Mouse (Mus musculus): ENCODE data around the gene Apobec4. TPM values are rescaled to one million over a fixed set of nuclear protein-coding genes. Genes with fewer than 3 reads are reported as not detected.
A peak's percentile ranks its signal among the peaks of the same experiment; 100 is the strongest.
"Not testable (repeated sequence)": the region's sequence is repeated elsewhere in the genome, so short reads cannot be mapped to it uniquely, and the experiment has no call there.

Apobec4 gene
- polyA plus RNA-seq, 1 experiment, result not detected

GRCm38 (mm10) chr1:152767749-152768488, 17.6 kb downstream of the Apobec4 start:
- H3K4me1 ChIP-seq (ENCODE audit: control insufficient read depth, insufficient read depth, low read length), result no peaks in the 10 kb centered on the region
- H3K27me3 ChIP-seq (ENCODE audit: control insufficient read depth, insufficient read depth, low read length, poor library complexity, severe bottlenecking), result peaks cover 4% of the 10 kb centered on the region; the same call in 1 of the 2 replicates
- no peak overlapping the region for H3K4me3 ChIP-seq (ENCODE audit: low read depth, low read length)
- H3K9ac ChIP-seq (ENCODE audit: low read depth, poor library complexity, severe bottlenecking), result no peak overlapping the region
- TF ChIP-seq EP300 (IDR thresholded peaks at IDR 0.05; ENCODE audit: insufficient read depth, low read depth, low read length) (no peak), POLR2A (IDR thresholded peaks at IDR 0.05; ENCODE audit: insufficient read depth, low read length) (no peak), CTCF (IDR thresholded peaks at IDR 0.05; ENCODE audit: low read depth, low read length) (peak; percentile 3)
- H3K9me3 ChIP-seq (replicated peaks; ENCODE audit: control insufficient read depth, insufficient read depth, low read length, poor library complexity, severe bottlenecking), result no peaks in the 10 kb centered on the region
- H3K27ac ChIP-seq (ENCODE audit: insufficient read depth, low read length), result no peak overlapping the region
- H3K36me3 ChIP-seq (ENCODE audit: control insufficient read depth, insufficient read depth, low read length, poor library complexity, severe bottlenecking), result peaks cover 37% of the 10 kb centered on the region

- peaks cover 49% of the 10 kb centered on the region for H3K36me3 ChIP-seq (ENCODE audit: control insufficient read depth, insufficient read depth, low read length, poor library complexity, severe bottlenecking)
- no peak for TF ChIP-seq EP300 (IDR thresholded peaks at IDR 0.05; ENCODE audit: insufficient read depth, low read depth, low read length)
- no peak for TF ChIP-seq POLR2A (IDR thresholded peaks at IDR 0.05; ENCODE audit: insufficient read depth, low read length)
- TF ChIP-seq CTCF (IDR thresholded peaks at IDR 0.05; ENCODE audit: low read depth, low read length), result no peak
- no peaks in the 10 kb centered on the region for H3K4me1 ChIP-seq (ENCODE audit: control insufficient read depth, insufficient read depth, low read length)
- H3K9ac ChIP-seq (ENCODE audit: low read depth, poor library complexity, severe bottlenecking), result no peak overlapping the region
- no peak overlapping the region for H3K4me3 ChIP-seq (ENCODE audit: low read depth, low read length)
- H3K27ac ChIP-seq (ENCODE audit: insufficient read depth, low read length), result no peak overlapping the region
- H3K9me3 ChIP-seq (replicated peaks; ENCODE audit: control insufficient read depth, insufficient read depth, low read length, poor library complexity, severe bottlenecking), result no peaks in the 10 kb centered on the region
- no peaks in the 10 kb centered on the region for H3K27me3 ChIP-seq (ENCODE audit: control insufficient read depth, insufficient read depth, low read length, poor library complexity, severe bottlenecking)
These were observed 20.7 kb downstream of the Apobec4 start for GRCm38 (mm10) chr1:152771016-152771415.

DNA sequence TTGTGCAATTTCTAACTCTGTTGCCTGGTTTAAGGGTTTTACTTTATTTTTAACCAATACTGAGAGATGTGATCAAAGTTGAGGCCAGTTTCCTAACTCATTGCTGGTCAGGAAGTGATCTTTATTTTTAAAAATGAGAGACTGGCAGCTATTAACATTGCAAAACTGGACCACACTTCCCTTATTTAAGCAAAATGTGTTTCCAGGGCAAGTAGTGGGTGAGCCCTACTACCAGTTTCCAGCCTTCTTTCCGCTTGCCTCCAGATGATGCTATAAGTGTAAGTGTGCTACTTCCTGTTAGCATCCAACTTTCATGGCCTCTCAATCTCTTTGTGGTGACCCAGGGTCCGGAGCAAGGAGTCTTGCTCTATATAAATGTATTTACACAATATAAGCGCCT, 24.2 kb downstream of the Apobec4 start:
- not testable (repeated sequence) for H3K4me1 ChIP-seq (ENCODE audit: control insufficient read depth, insufficient read depth, low read length); H3K27ac ChIP-seq (ENCODE audit: insufficient read depth, low read length); H3K4me3 ChIP-seq (ENCODE audit: low read depth, low read length); H3K9ac ChIP-seq (ENCODE audit: low read depth, poor library complexity, severe bottlenecking); H3K9me3 ChIP-seq (replicated peaks; ENCODE audit: control insufficient read depth, insufficient read depth, low read length, poor library complexity, severe bottlenecking); H3K27me3 ChIP-seq (ENCODE audit: control insufficient read depth, insufficient read depth, low read length, poor library complexity, severe bottlenecking)
- peaks cover 41% of the 10 kb centered on the region for H3K36me3 ChIP-seq (ENCODE audit: control insufficient read depth, insufficient read depth, low read length, poor library complexity, severe bottlenecking)

DNA sequence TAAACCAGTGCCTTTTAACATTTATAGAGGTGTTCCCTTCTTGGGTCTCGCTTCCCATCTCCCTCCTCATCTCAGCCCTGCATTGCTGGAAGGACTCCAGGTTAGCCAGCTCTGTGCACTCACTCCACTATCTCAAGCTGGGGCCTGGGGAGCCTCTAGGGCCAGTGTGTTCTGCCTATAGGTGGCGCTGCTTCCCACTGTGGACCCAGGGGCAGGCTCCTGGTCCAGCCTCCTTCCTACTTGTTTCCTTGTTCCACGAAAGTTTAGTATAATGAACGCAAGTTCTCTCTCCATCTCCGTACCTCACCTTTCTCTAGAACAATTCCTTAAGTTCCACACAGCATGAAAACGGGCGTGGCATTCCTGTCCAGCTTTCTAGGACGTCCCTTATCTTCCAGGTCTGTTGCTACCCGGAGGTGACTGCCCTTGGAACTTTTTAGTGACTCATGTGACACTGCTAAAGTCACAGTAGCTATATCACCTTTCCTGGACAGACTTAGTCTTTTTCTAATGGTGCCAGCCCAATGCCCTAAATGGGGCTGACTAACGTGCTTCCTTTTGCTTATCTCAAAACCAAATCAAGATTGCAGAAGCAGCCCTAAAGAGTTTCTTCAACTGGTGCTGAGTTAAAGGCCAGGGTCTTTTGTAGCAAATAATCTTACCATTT, 28.9 kb downstream of the Apobec4 start:
- no peak overlapping the region for H3K4me3 ChIP-seq (ENCODE audit: low read depth, low read length)
- TF ChIP-seq CTCF (IDR thresholded peaks at IDR 0.05; ENCODE audit: low read depth, low read length) (peak; percentile 96), POLR2A (IDR thresholded peaks at IDR 0.05; ENCODE audit: insufficient read depth, low read length) (no peak)
- H3K27ac ChIP-seq (ENCODE audit: insufficient read depth, low read length), result no peak overlapping the region

DNA sequence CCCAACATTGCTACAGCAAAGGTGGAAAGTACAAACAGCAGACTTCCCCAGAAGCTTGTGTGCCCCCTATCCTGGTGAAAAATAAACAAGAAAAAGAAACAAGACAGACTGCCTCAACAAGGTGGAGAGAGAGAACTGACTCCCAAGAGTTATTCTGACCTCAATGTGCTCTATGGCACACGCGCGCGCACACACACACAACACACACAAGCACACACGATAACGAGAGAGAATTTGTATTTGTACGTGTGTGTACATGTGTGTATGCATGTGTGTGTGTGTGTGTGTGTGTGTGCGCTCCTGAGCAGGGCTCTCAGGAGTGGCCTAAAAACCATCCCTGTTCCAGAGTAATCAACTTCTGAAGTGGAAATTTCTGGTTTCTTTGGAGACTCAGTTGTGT, 34.3 kb downstream of the Apobec4 start:
- TF ChIP-seq EP300 (IDR thresholded peaks at IDR 0.05; ENCODE audit: insufficient read depth, low read depth, low read length) (no peak), POLR2A (IDR thresholded peaks at IDR 0.05; ENCODE audit: insufficient read depth, low read length) (no peak), CTCF (IDR thresholded peaks at IDR 0.05; ENCODE audit: low read depth, low read length) (no peak)
- H3K9ac ChIP-seq (ENCODE audit: low read depth, poor library complexity, severe bottlenecking), result no peak overlapping the region
- no peaks in the 10 kb centered on the region for H3K36me3 ChIP-seq (ENCODE audit: control insufficient read depth, insufficient read depth, low read length, poor library complexity, severe bottlenecking)
- H3K27me3 ChIP-seq (ENCODE audit: control insufficient read depth, insufficient read depth, low read length, poor library complexity, severe bottlenecking), result no peaks in the 10 kb centered on the region
- H3K4me1 ChIP-seq (ENCODE audit: control insufficient read depth, insufficient read depth, low read length), result no peaks in the 10 kb centered on the region
- H3K4me3 ChIP-seq (ENCODE audit: low read depth, low read length), result no peak overlapping the region
- H3K27ac ChIP-seq (ENCODE audit: insufficient read depth, low read length), result no peak overlapping the region
- H3K9me3 ChIP-seq (replicated peaks; ENCODE audit: control insufficient read depth, insufficient read depth, low read length, poor library complexity, severe bottlenecking), result no peaks in the 10 kb centered on the region

More for the DNA sequence above, 28.9 kb downstream of the Apobec4 start:
- Histone ChIP-seq H3K36me3 (ENCODE audit: control insufficient read depth, insufficient read depth, low read length, poor library complexity, severe bottlenecking) (peaks cover under 1% of the 10 kb centered on the region; the same call in 1 of the 2 replicates), H3K27me3 (ENCODE audit: control insufficient read depth, insufficient read depth, low read length, poor library complexity, severe bottlenecking) (no peaks in the 10 kb centered on the region), H3K4me1 (ENCODE audit: control insufficient read depth, insufficient read depth, low read length) (no peaks in the 10 kb centered on the region), H3K9me3 (replicated peaks; ENCODE audit: control insufficient read depth, insufficient read depth, low read length, poor library complexity, severe bottlenecking) (no peaks in the 10 kb centered on the region), H3K9ac (ENCODE audit: low read depth, poor library complexity, severe bottlenecking) (no peak overlapping the region)

DNA sequence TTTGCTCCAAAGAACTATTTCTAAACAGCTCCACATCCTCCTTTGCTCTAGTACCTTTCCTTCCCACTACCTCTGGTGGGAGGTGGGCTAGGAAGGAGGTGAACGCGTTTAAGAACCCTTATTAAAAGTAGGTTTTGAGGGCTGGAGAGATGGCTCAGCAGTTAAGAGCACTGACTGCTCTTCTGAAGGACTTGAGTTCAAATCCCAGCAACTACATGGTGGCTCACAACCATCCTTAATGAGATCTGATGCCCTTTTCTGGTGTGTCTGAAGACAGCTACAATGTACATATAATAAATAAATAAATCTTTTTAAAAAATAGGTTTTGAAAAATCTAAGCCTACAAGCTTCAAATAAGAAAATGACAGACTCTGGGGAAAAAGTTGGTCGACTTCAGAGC, 35.1 kb downstream of the Apobec4 start:
- H3K4me1 ChIP-seq (ENCODE audit: control insufficient read depth, insufficient read depth, low read length); H3K27ac ChIP-seq (ENCODE audit: insufficient read depth, low read length); H3K9ac ChIP-seq (ENCODE audit: low read depth, poor library complexity, severe bottlenecking); H3K36me3 ChIP-seq (ENCODE audit: control insufficient read depth, insufficient read depth, low read length, poor library complexity, severe bottlenecking); H3K9me3 ChIP-seq (replicated peaks; ENCODE audit: control insufficient read depth, insufficient read depth, low read length, poor library complexity, severe bottlenecking); H3K27me3 ChIP-seq (ENCODE audit: control insufficient read depth, insufficient read depth, low read length, poor library complexity, severe bottlenecking); H3K4me3 ChIP-seq (ENCODE audit: low read depth, low read length): not testable (repeated sequence)
